In the genomic region with DNA sequence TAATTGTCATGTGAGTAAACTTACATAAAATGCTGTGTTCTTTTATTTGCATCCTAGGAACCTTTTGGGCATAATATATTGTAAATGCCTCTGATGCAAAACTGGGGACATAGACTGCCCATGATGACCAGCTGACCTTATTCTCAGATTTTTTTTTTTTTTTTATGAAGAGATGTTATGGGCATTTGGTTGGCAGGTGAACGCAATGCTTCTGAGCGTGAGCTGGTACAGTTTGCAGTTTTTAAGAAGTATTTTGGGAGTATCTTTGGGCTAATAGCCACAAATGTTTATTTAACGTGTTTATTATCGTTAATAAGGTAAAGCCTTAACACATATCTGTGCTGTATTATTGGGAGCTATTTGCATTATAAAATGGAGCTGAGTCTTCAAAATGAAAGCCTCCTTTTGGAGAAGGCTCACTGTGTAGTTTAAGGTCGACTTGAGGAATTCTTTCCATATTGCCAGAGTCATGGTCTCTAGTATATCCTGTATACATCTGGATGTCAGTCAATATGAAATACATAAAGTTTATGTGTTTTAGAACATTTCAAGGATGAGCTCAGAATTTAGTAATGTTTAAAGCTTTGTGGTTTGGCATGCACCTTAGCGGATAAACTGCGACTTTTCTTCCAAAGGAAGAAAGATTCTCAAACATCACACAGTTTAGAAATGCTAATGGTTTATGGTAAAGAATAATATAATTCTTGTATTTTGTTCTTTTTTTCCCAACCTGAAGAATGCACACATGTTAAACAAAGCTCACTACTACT, we compare ENCODE assay signal across 14 mouse cellular contexts. TPM values are rescaled to one million over a fixed set of nuclear protein-coding genes. Genes with fewer than 3 reads are reported as not detected.
DNase-seq lines count a peak whose midpoint lies in the region; ATAC-seq and TF ChIP-seq lines count a peak whose summit lies in the region.
"Had no signal": no experiment of that assay in that cellular context is flagged by ENCODE, and none has a peak within 500 bp of the region (broad histone marks: within the 10 kb centered on the region; RNA-seq: fewer than 3 reads in every experiment).

No protein-coding gene starts in this region.

- no peak overlapping the region for H3K9ac ChIP-seq in intestine, embryonic 14.5 days (ENCODE audit: low read length)
- H3K9ac ChIP-seq in intestine, postnatal 0 days (ENCODE audit: low read depth, low read length) = no peak overlapping the region
- H3K9ac ChIP-seq in forebrain, embryonic 16.5 days (replicated peaks; ENCODE audit: low read depth, low read length) = peak overlapping the region; percentile 51
- peak overlapping the region; percentile 35; the same call in 1 of the 2 replicates for H3K9ac ChIP-seq in neural tube, embryonic 13.5 days

- DNase-seq in cerebellum, adult 2 months = no peak
- no peak for DNase-seq in cerebellum, adult 9-11 months
- no peak for DNase-seq in intestine, embryonic 14.5 days (ENCODE audit: low spot score)
- DNase-seq in kidney, postnatal 4 days = no peak
- DNase-seq in urinary bladder, adult 18-20 months (ENCODE audit: low spot score in 2 of 2) = no peak
- DNase-seq: gastrocnemius, postnatal 36 days; kidney, adult 9 months; layer of hippocampus, postnatal 36 days; lung, adult 18-20 months; thymus, postnatal 25 days had no signal

- H3K27ac ChIP-seq in cerebellum, adult 2 months (ENCODE audit: insufficient read depth, low read length) = no peak overlapping the region
- H3K27ac ChIP-seq in intestine, embryonic 14.5 days (ENCODE audit: low read depth) = no peak overlapping the region
- H3K27ac ChIP-seq in intestine, postnatal 0 days (ENCODE audit: low read depth, low read length) = no peak overlapping the region
- peak overlapping the region; percentile 60 for H3K27ac ChIP-seq in forebrain, embryonic 16.5 days (ENCODE audit: low read length)
- no peak overlapping the region for H3K27ac ChIP-seq in neural tube, embryonic 13.5 days (replicated peaks)

- no peaks in the 10 kb centered on the region for H3K9me3 ChIP-seq in intestine, embryonic 14.5 days (ENCODE audit: control insufficient read depth, low read length)
- H3K9me3 ChIP-seq in intestine, postnatal 0 days (ENCODE audit: control insufficient read depth) = no peaks in the 10 kb centered on the region
- no peaks in the 10 kb centered on the region for H3K9me3 ChIP-seq in forebrain, embryonic 16.5 days (ENCODE audit: control insufficient read depth, low read length)
- H3K9me3 ChIP-seq in neural tube, embryonic 13.5 days = no peaks in the 10 kb centered on the region

- H3K27me3 ChIP-seq in cerebellum, adult 2 months (ENCODE audit: control insufficient read depth, insufficient read depth, low read length) = no peaks in the 10 kb centered on the region
- H3K27me3 ChIP-seq in intestine, embryonic 14.5 days (replicated peaks; ENCODE audit: control insufficient read depth, insufficient read depth, low read length) = no peaks in the 10 kb centered on the region
- H3K27me3 ChIP-seq in intestine, postnatal 0 days (replicated peaks; ENCODE audit: control insufficient read depth, insufficient read depth, low read length) = no peaks in the 10 kb centered on the region; the same call in 1 of the 2 replicates
- no peaks in the 10 kb centered on the region for H3K27me3 ChIP-seq in forebrain, embryonic 16.5 days (replicated peaks; ENCODE audit: control insufficient read depth, insufficient read depth, low read length)
- H3K27me3 ChIP-seq in neural tube, embryonic 13.5 days = peaks cover 5% of the 10 kb centered on the region; the same call in 1 of the 2 replicates

- H3K36me3 ChIP-seq in intestine, embryonic 14.5 days (ENCODE audit: control insufficient read depth, insufficient read depth, low read length) = peaks cover 22% of the 10 kb centered on the region
- peaks cover 15% of the 10 kb centered on the region for H3K36me3 ChIP-seq in intestine, postnatal 0 days (ENCODE audit: control insufficient read depth, insufficient read depth)
- peaks cover 6% of the 10 kb centered on the region for H3K36me3 ChIP-seq in forebrain, embryonic 16.5 days (ENCODE audit: control insufficient read depth, insufficient read depth)
- H3K36me3 ChIP-seq in neural tube, embryonic 13.5 days = peaks cover 15% of the 10 kb centered on the region

- peaks cover 4% of the 10 kb centered on the region; the same call in 1 of the 2 replicates for H3K4me1 ChIP-seq in cerebellum, adult 2 months (ENCODE audit: control insufficient read depth, insufficient read depth, low read length)
- peaks cover 10% of the 10 kb centered on the region for H3K4me1 ChIP-seq in intestine, embryonic 14.5 days (replicated peaks; ENCODE audit: control insufficient read depth, insufficient read depth, low read length)
- no peaks in the 10 kb centered on the region for H3K4me1 ChIP-seq in intestine, postnatal 0 days (replicated peaks; ENCODE audit: control insufficient read depth, insufficient read depth, low read length)
- H3K4me1 ChIP-seq in forebrain, embryonic 16.5 days (replicated peaks; ENCODE audit: control insufficient read depth, insufficient read depth, low read length) = peaks cover 34% of the 10 kb centered on the region
- H3K4me1 ChIP-seq in neural tube, embryonic 13.5 days (replicated peaks) = peaks cover 48% of the 10 kb centered on the region

- no peak for TF ChIP-seq POLR2A in cerebellum, adult 2 months (IDR thresholded peaks at IDR 0.05; ENCODE audit: borderline replicate concordance, insufficient read depth, low read length)

- no peak for ATAC-seq in intestine, embryonic 14.5 days (replicated peaks; ENCODE audit: low FRiP score, low TSS enrichment, low read depth)
- no peak for ATAC-seq in intestine, postnatal 0 days
- no peak for ATAC-seq in forebrain, embryonic 16.5 days
- no peak for ATAC-seq in neural tube, embryonic 13.5 days (ENCODE audit: low read depth)

- 15% methylated on average over 7 of the region's 7 CpGs for WGBS in cerebellum, adult 2 months
- 68% methylated on average over 7 of the region's 7 CpGs for WGBS in intestine, embryonic 14.5 days
- 72% methylated on average over 7 of the region's 7 CpGs for WGBS in intestine, postnatal 0 days
- WGBS in forebrain, embryonic 16.5 days = 43% methylated on average over 7 of the region's 7 CpGs
- WGBS in neural tube, embryonic 13.5 days = 77% methylated on average over 7 of the region's 7 CpGs

- no peak for TF ChIP-seq CTCF in cerebellum, adult 2 months (IDR thresholded peaks at IDR 0.05; ENCODE audit: borderline replicate concordance, insufficient read depth, low read depth, low read length)
- no peak for TF ChIP-seq CTCF in intestine, postnatal 0 days (IDR thresholded peaks at IDR 0.05; ENCODE audit: low read depth)

- H3K4me3 ChIP-seq in cerebellum, adult 2 months (replicated peaks; ENCODE audit: insufficient read depth, low read depth, low read length) = peak overlapping the region; percentile 66
- H3K4me3 ChIP-seq in intestine, embryonic 14.5 days (ENCODE audit: low read depth, low read length) = no peak overlapping the region
- H3K4me3 ChIP-seq in intestine, postnatal 0 days (ENCODE audit: low read depth, low read length) = no peak overlapping the region
- H3K4me3 ChIP-seq in forebrain, embryonic 16.5 days (replicated peaks; ENCODE audit: low read length) = peak overlapping the region; percentile 31
- peak overlapping the region; percentile 10 for H3K4me3 ChIP-seq in neural tube, embryonic 13.5 days
- H3K4me3 ChIP-seq: myocyte had no signal

- peak overlapping the region; percentile 13 for H3K4me2 ChIP-seq in intestine, embryonic 14.5 days (ENCODE audit: low read length)
- H3K4me2 ChIP-seq in intestine, postnatal 0 days (replicated peaks; ENCODE audit: low read depth) = no peak overlapping the region; the same call in 1 of the 2 replicates
- H3K4me2 ChIP-seq in forebrain, embryonic 16.5 days (ENCODE audit: low read length) = peak overlapping the region; percentile 54
- H3K4me2 ChIP-seq in neural tube, embryonic 13.5 days = peak overlapping the region; percentile 85

RNA-seq across cellular contexts. Expression of a gene that starts 3.0 kb away (rescaled TPM):
- 14.9 and 17.1 TPM in 2 replicates for polyA plus RNA-seq in cerebellum, adult 2 months (2012; rRNA removed)
- 5.2 and 8.0 TPM in 2 replicates for polyA plus RNA-seq in intestine, embryonic 14.5 days (2014; fragmentation: Nextera tagmentation; extraction: Ambion mirVana)
- polyA plus RNA-seq in intestine, postnatal 0 days (2015; fragmentation: Nextera tagmentation; extraction: Ambion mirVana) = 1.3 and 1.6 TPM in 2 replicates
- 31.0 and 34.5 TPM in 2 replicates for polyA plus RNA-seq in forebrain, embryonic 16.5 days (2015; fragmentation: Nextera tagmentation; extraction: Ambion mirVana)
- 22.0 and 30.7 TPM in 2 replicates for polyA plus RNA-seq in neural tube, embryonic 13.5 days (2015; fragmentation: Nextera tagmentation; extraction: Ambion mirVana)
- polyA plus RNA-seq: myocyte had no signal

RNA-seq across cellular contexts. Expression of a gene that starts 8.3 kb away (rescaled TPM):
- 41.2 and 55.0 TPM in 2 replicates for polyA plus RNA-seq in cerebellum, adult 2 months (2012; rRNA removed)
- polyA plus RNA-seq in intestine, embryonic 14.5 days (2014; fragmentation: Nextera tagmentation; extraction: Ambion mirVana) = 42.1 and 43.8 TPM in 2 replicates
- polyA plus RNA-seq in intestine, postnatal 0 days (2015; fragmentation: Nextera tagmentation; extraction: Ambion mirVana) = 15.9 and 18.4 TPM in 2 replicates
- polyA plus RNA-seq in forebrain, embryonic 16.5 days (2015; fragmentation: Nextera tagmentation; extraction: Ambion mirVana) = 88.3 and 97.1 TPM in 2 replicates
- 45.1 and 51.6 TPM in 2 replicates for polyA plus RNA-seq in neural tube, embryonic 13.5 days (2015; fragmentation: Nextera tagmentation; extraction: Ambion mirVana)

Comparison
In these comparisons a context has a peak if more than half of its experiments do, and no peak if none do; other contexts are left out.
1. H3K4me3 ChIP-seq: peak in cerebellum, adult 2 months (single experiment), forebrain, embryonic 16.5 days (single experiment) and neural tube, embryonic 13.5 days (single experiment); none in intestine, embryonic 14.5 days (single experiment) and intestine, postnatal 0 days (single experiment).
2. H3K9ac ChIP-seq: peak in forebrain, embryonic 16.5 days (single experiment) and neural tube, embryonic 13.5 days (single experiment); none in intestine, embryonic 14.5 days (single experiment) and intestine, postnatal 0 days (single experiment).